20 mouse cellular contexts compared by ENCODE assay signal in genomic region chr15:98102401-98102800, GRCm38 (mm10). TPM values are rescaled to one million over a fixed set of nuclear protein-coding genes. Genes with fewer than 3 reads are reported as not detected.
DNase-seq lines count a peak whose midpoint lies in the region; ATAC-seq lines count a peak whose summit lies in the region.
"Had no signal": no experiment of that assay in that cellular context is flagged by ENCODE, and none has a peak within 500 bp of the region (broad histone marks: within the 10 kb centered on the region; RNA-seq: fewer than 3 reads in every experiment).

No protein-coding gene starts in this region.

- ATAC-seq in neutrophil, adult 5-6 weeks (ENCODE audit: extremely low read depth, insufficient number of reproducible peaks, low FRiP score, poor library complexity, severe bottlenecking): 0 out of 2 replicates have a peak, but pooled peaks have one; percentile 16
- ATAC-seq: activated CD4-positive, CD25-positive, alpha-beta regulatory T cell, adult 4 months; CD4-positive, CD25-positive, alpha-beta regulatory T cell, adult 4 months; forebrain, embryonic 13.5 days; forebrain, embryonic 15.5 days; forebrain, postnatal 0 days; Patski had no signal

- peak; percentile 91 for DNase-seq in 416B (ENCODE audit: low read depth)
- DNase-seq in brain, adult 2 months (ENCODE audit: low read depth, low spot score): peak; percentile 28
- no peak for DNase-seq in ovary, postnatal 36 days (ENCODE audit: low spot score)
- no peak for DNase-seq in retina, postnatal 1 day
- DNase-seq: adrenal gland, adult 8-10 months; adrenal gland, postnatal 14 days; adrenal gland, postnatal 36 days; B cell, adult 2 months; cerebellum, adult 11 months; cerebellum, adult 18-20 months; cerebellum, adult 8-10 months; cerebellum, postnatal 10 days; cerebellum, postnatal 25 days; forebrain, postnatal 0 days had no signal

RNA-seq across cellular contexts. Expression of gene Senp1, which starts 8.9 kb away (rescaled TPM):
- 57.2 and 67.4 TPM in 2 replicates for total RNA-seq in neutrophil, adult 5-6 weeks (2017)

RNA-seq across cellular contexts. Expression of gene Pfkm, which starts 10.0 kb away (rescaled TPM):
- total RNA-seq in neutrophil, adult 5-6 weeks (2017): 2.2 and 2.6 TPM in 2 replicates

Comparison
In these comparisons a context has a peak if more than half of its experiments do, and no peak if none do; other contexts are left out.
1. DNase-seq: peak in 416B (single experiment) and brain, adult 2 months (single experiment); none in ovary, postnatal 36 days (single experiment) and retina, postnatal 1 day (single experiment).